Mouse (Mus musculus) ES-Bruce4 (cell line): ENCODE measurements around the gene Vgll4. TPM values are rescaled to one million over a fixed set of nuclear protein-coding genes. Genes with fewer than 3 reads are reported as not detected.

Experiments
- H3K27ac ChIP-seq: 2 replicates; pipeline ENCODE4 v1.5.1; 2012; ENCODE audit warnings: low read length, inconsistent platforms; ENCODE audit not compliant: insufficient read depth
- H3K27me3 ChIP-seq: 2 replicates; pipeline ENCODE4 v1.6.1; 2012; ENCODE audit warnings: mild to moderate bottlenecking, low read length, inconsistent platforms; ENCODE audit not compliant: control insufficient read depth, poor library complexity, insufficient read depth, severe bottlenecking
- H3K36me3 ChIP-seq: 2 replicates; pipeline ENCODE4 v1.6.1; 2012; ENCODE audit warnings: inconsistent platforms, mild to moderate bottlenecking, low read length, moderate library complexity; ENCODE audit not compliant: control insufficient read depth, poor library complexity, insufficient read depth, severe bottlenecking
- H3K4me1 ChIP-seq: one replicate; pipeline ENCODE4 v1.8.1; 2011; ENCODE audit warnings: low read length; ENCODE audit not compliant: control insufficient read depth, insufficient read depth
- H3K4me3 ChIP-seq: 2 replicates; pipeline ENCODE4 v1.5.1; 2011; ENCODE audit warnings: low read depth, mild to moderate bottlenecking, low read length
- H3K9ac ChIP-seq: 2 replicates; pipeline ENCODE4 v1.6.1; 2012; ENCODE audit warnings: low read depth, mild to moderate bottlenecking, inconsistent platforms; ENCODE audit not compliant: poor library complexity, severe bottlenecking
- H3K9me3 ChIP-seq: replicated peaks from 2 replicates; pipeline ENCODE4 v1.6.1; 2012; ENCODE audit warnings: mild to moderate bottlenecking, low read length, inconsistent platforms; ENCODE audit not compliant: control insufficient read depth, poor library complexity, insufficient read depth, severe bottlenecking
- CTCF ChIP-seq: IDR thresholded peaks from one replicate; pipeline ENCODE4 v1.8.1; 2011; ENCODE audit warnings: low read depth, low read length
- EP300 ChIP-seq: IDR thresholded peaks from 2 replicates; pipeline ENCODE4 v1.6.1; 2011; ENCODE audit warnings: low read depth, low read length; ENCODE audit not compliant: insufficient read depth
- POLR2A ChIP-seq: IDR thresholded peaks from one replicate; pipeline ENCODE4 v1.8.1; 2011; ENCODE audit warnings: low read length; ENCODE audit not compliant: insufficient read depth
- polyA plus RNA-seq: library from polyadenylated mRNA; stranded (reverse); fragments of >200 nt; gene quantifications from 2 replicates; pipeline ENCODE4 v1.2.4, GENCODE M21; 2011; ENCODE audit warnings: low read depth; ENCODE audit not compliant: missing spikeins, insufficient read depth, insufficient read length

Vgll4 gene
- polyA plus RNA-seq, 1 experiment, result 37.3 TPM

DNA sequence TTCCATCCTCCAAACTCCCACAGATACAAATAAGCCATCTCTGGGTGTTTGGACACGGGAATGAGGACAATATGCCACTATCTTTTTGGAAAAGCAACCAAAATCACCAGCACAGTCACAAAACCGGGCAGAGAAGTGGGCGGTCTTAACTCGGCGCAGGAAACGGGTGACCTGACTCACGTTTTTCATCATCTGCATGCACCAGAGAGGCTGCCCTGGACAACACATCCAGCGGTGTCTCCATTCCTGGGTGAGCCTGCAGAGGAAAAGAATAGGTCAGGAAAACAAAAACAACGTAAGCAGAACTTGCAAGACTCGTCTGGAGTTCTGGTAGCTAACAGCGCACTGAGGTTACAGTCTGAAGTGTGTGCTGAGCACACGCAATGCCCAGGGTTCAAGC lies 12.0 kb downstream of the Vgll4 start:
- no peaks in the 10 kb centered on the region for H3K27me3 ChIP-seq
- H3K9me3 ChIP-seq, result no peaks in the 10 kb centered on the region
- no peak overlapping the region for H3K27ac ChIP-seq
- no peak for TF ChIP-seq EP300
- no peak for TF ChIP-seq POLR2A
- no peak for TF ChIP-seq CTCF
- H3K4me3 ChIP-seq, result no peak overlapping the region
- no peaks in the 10 kb centered on the region for H3K36me3 ChIP-seq
- H3K9ac ChIP-seq, result no peak overlapping the region
- H3K4me1 ChIP-seq, result peaks cover 1% of the 10 kb centered on the region

DNA sequence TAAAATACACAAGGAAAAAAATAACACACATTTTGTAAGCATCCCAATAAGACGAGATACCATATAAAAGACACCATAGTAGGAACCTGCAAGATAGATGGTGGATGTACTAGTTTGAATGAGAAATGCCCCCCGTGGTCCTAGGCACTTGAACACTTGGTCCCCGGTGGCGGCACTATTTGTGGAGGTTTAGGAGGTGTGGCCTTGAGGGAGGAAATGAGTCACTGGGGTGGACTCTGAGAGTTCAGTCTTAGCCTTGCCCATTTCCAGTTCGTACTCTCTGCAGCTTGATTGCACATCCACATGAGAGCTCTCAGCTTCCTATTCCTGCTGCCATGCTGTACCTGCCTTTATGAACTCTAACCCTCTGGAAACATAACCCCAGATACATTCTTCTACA lies 15.3 kb downstream of the Vgll4 start:
- Histone ChIP-seq H3K9me3 (no peaks in the 10 kb centered on the region), H3K9ac (no peak overlapping the region), H3K36me3 (no peaks in the 10 kb centered on the region), H3K4me1 (peaks cover 1% of the 10 kb centered on the region), H3K27me3 (no peaks in the 10 kb centered on the region), H3K4me3 (no peak overlapping the region), H3K27ac (no peak overlapping the region)
- no peak for TF ChIP-seq EP300
- no peak for TF ChIP-seq CTCF
- no peak for TF ChIP-seq POLR2A

- Histone ChIP-seq H3K36me3 (no peaks in the 10 kb centered on the region), H3K27me3 (no peaks in the 10 kb centered on the region), H3K9me3 (no peaks in the 10 kb centered on the region), H3K4me1 (no peaks in the 10 kb centered on the region), H3K27ac (no peak overlapping the region), H3K9ac (no peak overlapping the region), H3K4me3 (no peak overlapping the region)
- TF ChIP-seq POLR2A (no peak), EP300 (no peak), CTCF (no peak)
Measured at GRCm38 (mm10) chr6:114953601-114954000, 16.2 kb downstream of the Vgll4 start.

DNA sequence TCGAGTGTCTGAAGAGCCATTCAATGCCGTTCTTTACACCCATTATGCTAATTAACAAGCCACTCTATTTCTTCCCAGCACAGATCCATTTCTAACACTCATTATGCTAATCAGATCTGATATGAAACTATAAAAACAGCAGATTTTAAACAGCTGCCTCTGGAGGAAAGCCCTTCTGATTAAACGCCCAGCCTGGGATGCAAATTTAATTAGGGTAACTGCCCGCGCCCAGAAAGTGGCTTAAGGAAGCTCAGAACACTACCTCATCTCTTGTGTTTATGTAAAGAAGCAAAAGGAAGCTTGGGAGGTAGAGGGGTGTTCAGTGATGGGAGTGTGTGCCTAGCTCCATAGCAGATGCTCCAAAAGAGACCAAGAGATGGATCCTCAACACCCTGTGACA lies 17.4 kb downstream of the Vgll4 start:
- H3K9me3 ChIP-seq, result no peaks in the 10 kb centered on the region
- H3K4me3 ChIP-seq, result no peak overlapping the region
- TF ChIP-seq POLR2A (no peak), CTCF (no peak), EP300 (no peak)
- H3K27ac ChIP-seq, result no peak overlapping the region
- H3K4me1 ChIP-seq, result no peaks in the 10 kb centered on the region
- H3K36me3 ChIP-seq, result no peaks in the 10 kb centered on the region
- no peak overlapping the region for H3K9ac ChIP-seq
- no peaks in the 10 kb centered on the region for H3K27me3 ChIP-seq

DNA sequence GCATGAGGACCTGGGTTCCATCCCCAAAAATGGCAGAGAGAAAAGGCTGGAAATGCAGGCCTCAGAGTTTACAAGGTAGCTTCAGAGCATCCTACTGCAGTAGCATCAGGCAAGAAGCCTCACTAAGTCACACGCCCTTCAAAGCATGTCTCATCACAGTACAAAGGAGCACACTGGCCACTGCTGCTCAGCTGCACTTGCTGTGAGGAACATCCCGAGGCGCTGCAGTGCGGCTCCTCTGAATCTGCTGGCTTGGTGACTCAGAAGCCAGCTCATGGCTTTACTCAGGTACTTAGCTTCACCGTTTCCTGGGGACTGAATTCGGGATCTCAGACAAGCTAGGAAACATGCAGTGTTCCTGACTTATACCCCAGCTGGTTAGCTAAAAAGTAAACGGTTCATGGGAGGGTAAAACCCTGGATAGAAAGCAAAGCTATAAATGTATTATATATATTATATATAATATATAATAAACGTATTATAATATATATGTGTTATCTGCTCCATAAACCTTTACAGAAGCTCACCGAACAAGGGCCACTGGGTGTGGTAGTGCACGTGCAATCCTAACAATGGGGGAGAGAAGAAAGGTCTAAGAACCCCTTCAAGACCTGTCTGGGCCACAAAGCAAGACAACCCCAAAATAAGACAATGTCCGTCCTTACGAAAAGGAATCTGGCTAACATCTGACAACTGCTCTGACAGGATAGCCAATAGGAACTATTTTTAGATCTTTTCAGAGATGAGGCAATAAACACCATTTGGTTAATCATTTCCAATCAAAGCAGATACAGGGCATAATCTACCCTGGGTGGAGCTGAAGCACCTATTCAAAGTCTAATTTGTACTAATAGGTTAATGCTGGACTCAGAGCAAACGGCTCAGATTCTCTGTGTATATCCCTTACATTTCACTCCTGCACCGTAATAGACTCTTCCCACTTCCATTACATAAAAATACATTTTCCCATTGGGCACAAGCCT lies 25.0 kb downstream of the Vgll4 start:
- TF ChIP-seq POLR2A (no peak), CTCF (no peak), EP300 (no peak)
- Histone ChIP-seq H3K9me3 (no peaks in the 10 kb centered on the region), H3K27ac (no peak overlapping the region), H3K9ac (no peak overlapping the region), H3K27me3 (no peaks in the 10 kb centered on the region), H3K4me3 (no peak overlapping the region), H3K36me3 (no peaks in the 10 kb centered on the region), H3K4me1 (no peaks in the 10 kb centered on the region)

DNA sequence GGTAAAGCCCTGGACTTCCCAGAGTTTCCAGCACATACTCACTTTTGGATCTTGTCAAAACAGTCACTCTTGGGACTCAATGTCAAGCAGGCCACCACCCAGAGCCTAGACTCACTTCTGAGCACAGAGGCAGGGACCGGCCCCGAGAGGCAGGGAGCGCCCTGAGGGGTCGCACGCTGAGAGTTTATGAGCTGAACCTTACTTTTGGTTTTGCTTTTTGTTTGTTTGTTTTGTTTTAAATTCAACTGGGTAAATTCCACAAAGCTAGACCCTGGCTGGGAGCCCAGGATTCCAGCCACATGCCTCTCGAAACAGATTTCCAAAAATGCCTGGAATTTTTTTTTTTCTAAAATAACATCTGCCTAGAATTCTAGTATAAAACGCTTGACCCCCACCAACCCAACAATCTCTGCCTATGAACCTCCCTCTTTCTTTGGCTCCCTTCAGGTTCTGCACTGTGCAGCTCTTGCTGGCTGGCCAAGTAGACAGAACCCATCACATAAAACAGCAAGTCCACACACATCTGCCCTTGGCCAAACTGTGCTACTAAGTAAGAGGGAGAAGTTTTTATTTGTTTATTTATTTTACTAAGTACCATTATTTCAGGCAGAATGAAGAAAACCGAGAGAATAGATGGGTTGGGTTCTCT lies 28.5 kb downstream of the Vgll4 start:
- Histone ChIP-seq H3K9me3 (no peaks in the 10 kb centered on the region), H3K36me3 (no peaks in the 10 kb centered on the region), H3K27ac (no peak overlapping the region), H3K9ac (no peak overlapping the region), H3K27me3 (no peaks in the 10 kb centered on the region), H3K4me3 (no peak overlapping the region), H3K4me1 (no peaks in the 10 kb centered on the region)
- TF ChIP-seq POLR2A (no peak), EP300 (no peak), CTCF (no peak)
